Mouse (Mus musculus) limb, embryonic 15.5 days (tissue): ENCODE measurements around the gene Igbp1. TPM values are rescaled to one million over a fixed set of nuclear protein-coding genes. Genes with fewer than 3 reads are reported as not detected.

Source experiments
- ATAC-seq: fragments of 200-750 bp; cut with Nextera tagmentation; 2 replicates; pipeline ENCODE4 v1.8.0; 2017; ENCODE audit warnings: low read depth, moderate TSS enrichment; ENCODE audit not compliant: insufficient number of reproducible peaks, low FRiP score, low TSS enrichment
- H3K27ac ChIP-seq: fragments of 300-500 bp; sonication (generic); 2 replicates; pipeline ENCODE4 v1.5.1; 2015; ENCODE audit warnings: moderate library complexity, mild to moderate bottlenecking, inconsistent platforms
- H3K27me3 ChIP-seq: fragments of 300-500 bp; sonication (generic); 2 replicates; pipeline ENCODE4 v1.6.1; 2015; ENCODE audit warnings: inconsistent platforms
- H3K36me3 ChIP-seq: fragments of 300-500 bp; sonication (generic); 2 replicates; pipeline ENCODE4 v1.6.1; 2015; ENCODE audit warnings: inconsistent platforms
- H3K4me1 ChIP-seq: fragments of 300-500 bp; sonication (generic); 2 replicates; pipeline ENCODE4 v1.6.1; 2015; ENCODE audit warnings: inconsistent platforms
- H3K4me2 ChIP-seq: fragments of 300-500 bp; sonication (generic); 2 replicates; pipeline ENCODE4 v1.6.1; 2015; ENCODE audit warnings: mild to moderate bottlenecking, inconsistent platforms
- H3K4me3 ChIP-seq: fragments of 300-500 bp; sonication (generic); 2 replicates; pipeline ENCODE4 v1.5.1; 2015; ENCODE audit warnings: mild to moderate bottlenecking, inconsistent platforms
- H3K9ac ChIP-seq: fragments of 300-500 bp; sonication (generic); 2 replicates; pipeline ENCODE4 v1.6.1; 2015; ENCODE audit warnings: inconsistent platforms
- H3K9me3 ChIP-seq: fragments of 300-500 bp; sonication (generic); 2 replicates; pipeline ENCODE4 v1.6.1; 2016; ENCODE audit warnings: inconsistent platforms
- WGBS: fragments of 180-500 bp; shearing (Covaris S2); methylation state at CpG from one replicate; pipeline ENCODE4 v1.1.7; 2015; 5-methylcytosine and 5-hydroxymethylcytosine counted together
- polyA plus RNA-seq: library from polyadenylated mRNA; unstranded; fragments of >200 nt; fragmentation: Nextera tagmentation; extraction: Ambion mirVana; gene quantifications from 2 replicates; pipeline ENCODE4 v1.2.1, GENCODE M21; 2015

Igbp1 gene
- polyA plus RNA-seq, 1 experiment from 2014 or later, result 35.4 TPM

- 92% methylated on average over 6 of the region's 6 CpGs for WGBS
- Histone ChIP-seq H3K4me1 (no peaks in the 10 kb centered on the region), H3K36me3 (no peaks in the 10 kb centered on the region), H3K4me3 (no peak overlapping the region), H3K9me3 (no peaks in the 10 kb centered on the region), H3K27ac (no peak overlapping the region), H3K9ac (no peak overlapping the region), H3K27me3 (peaks cover 6% of the 10 kb centered on the region; the same call in 1 of the 2 replicates), H3K4me2 (no peak overlapping the region)
- no peak for ATAC-seq
These were observed 23.5 kb downstream of the Igbp1 start for GRCm38 (mm10) chrX:100517626-100518025.

- no peak overlapping the region for H3K4me3 ChIP-seq
- H3K36me3 ChIP-seq, result no peaks in the 10 kb centered on the region
- H3K9me3 ChIP-seq, result no peaks in the 10 kb centered on the region
- H3K4me2 ChIP-seq, result no peak overlapping the region
- no peaks in the 10 kb centered on the region for H3K4me1 ChIP-seq
- no peak for ATAC-seq
- H3K27ac ChIP-seq, result no peak overlapping the region
- peaks cover 6% of the 10 kb centered on the region; the same call in 1 of the 2 replicates for H3K27me3 ChIP-seq
- no peak overlapping the region for H3K9ac ChIP-seq
- WGBS, result 93% methylated on average over 2 of the region's 2 CpGs
These were observed 24.4 kb downstream of the Igbp1 start for GRCm38 (mm10) chrX:100518532-100518931.

GRCm38 (mm10) chrX:100524471-100524870 lies 30.4 kb downstream of the Igbp1 start, which contains the start of gene Dgat2l6:
Dgat2l6 (plus strand) TSS chrX:100524838.
- H3K9ac ChIP-seq, result no peak within 1 kb of the TSS
- H3K36me3 ChIP-seq, result no peaks in the 10 kb centered on the region
- no peak within 1 kb of the TSS for H3K27ac ChIP-seq
- no peaks in the 10 kb centered on the region for H3K9me3 ChIP-seq
- no peak within 1 kb of the TSS for H3K4me2 ChIP-seq
- H3K27me3 ChIP-seq, result peaks cover 8% of the 10 kb centered on the region; the same call in 1 of the 2 replicates
- no peak for ATAC-seq
- no peaks in the 10 kb centered on the region for H3K4me1 ChIP-seq
- 86% methylated on average over 4 of the region's 4 CpGs for WGBS
- H3K4me3 ChIP-seq, result no peak within 1 kb of the TSS

GRCm38 (mm10) chrX:100556026-100556425 lies 61.9 kb downstream of the Igbp1 start:
- no peak overlapping the region for H3K27ac ChIP-seq
- ATAC-seq, result no peak
- no peak overlapping the region for H3K4me2 ChIP-seq
- H3K27me3 ChIP-seq, result 0 out of 2 replicates have a peak, but pooled peaks cover 4% of the 10 kb centered on the region
- H3K9me3 ChIP-seq, result no peaks in the 10 kb centered on the region
- no peaks in the 10 kb centered on the region for H3K36me3 ChIP-seq
- H3K4me1 ChIP-seq, result no peaks in the 10 kb centered on the region
- no peak overlapping the region for H3K4me3 ChIP-seq
- H3K9ac ChIP-seq, result no peak overlapping the region
- WGBS, result 74% methylated on average over 3 of the region's 3 CpGs

GRCm38 (mm10) chrX:100565696-100566095 lies 71.6 kb downstream of the Igbp1 start:
- no peaks in the 10 kb centered on the region for H3K4me1 ChIP-seq
- no peak overlapping the region for H3K4me2 ChIP-seq
- no peak for ATAC-seq
- no peaks in the 10 kb centered on the region for H3K36me3 ChIP-seq
- no peaks in the 10 kb centered on the region for H3K9me3 ChIP-seq
- no peak overlapping the region for H3K9ac ChIP-seq
- no peak overlapping the region for H3K27ac ChIP-seq
- H3K4me3 ChIP-seq, result no peak overlapping the region
- H3K27me3 ChIP-seq, result no peaks in the 10 kb centered on the region
- 85% methylated on average over 3 of the region's 3 CpGs for WGBS

Other genes with a start within 250 kb of the Igbp1 start
- gene Otud6a, start 65.3 kb upstream of the Igbp1 start, polyA plus RNA-seq, result not detected in 2 replicates
- 1.2 and 1.3 TPM in 2 replicates for gene Awat2, start 51.6 kb upstream of the Igbp1 start, polyA plus RNA-seq
- 0.04 TPM in 1 of 2 replicates, not detected in the other for gene Dgat2l6, start 30.5 kb downstream of the Igbp1 start, polyA plus RNA-seq
- not detected in 2 replicates for gene Awat1, start 78.0 kb downstream of the Igbp1 start, polyA plus RNA-seq
- gene P2ry4, start 100.6 kb downstream of the Igbp1 start, polyA plus RNA-seq, result 2.9 and 3.4 TPM in 2 replicates
- not detected in 2 replicates for gene Arr3, start 111.2 kb downstream of the Igbp1 start, polyA plus RNA-seq
- gene Kif4, start 131.4 kb downstream of the Igbp1 start, polyA plus RNA-seq, result 19.2 and 22.0 TPM in 2 replicates
- 109 and 120 TPM in 2 replicates for gene Pdzd11, start 132.3 kb downstream of the Igbp1 start, polyA plus RNA-seq
- gene Gdpd2, start 235.6 kb downstream of the Igbp1 start, polyA plus RNA-seq, result 11.4 and 12.1 TPM in 2 replicates